29 mouse cellular contexts compared by ENCODE assay signal in genomic region chr6:134498518-134498917, GRCm38 (mm10).
"Had no signal": no experiment of that assay in that cellular context is flagged by ENCODE, and none has a peak within 500 bp of the region (broad histone marks: within the 10 kb centered on the region; RNA-seq: fewer than 3 reads in every experiment).

No protein-coding gene starts in this region.

- H3K36me3 ChIP-seq: forebrain, embryonic 15.5 days had no signal

- H3K27me3 ChIP-seq: embryonic facial prominence, embryonic 12.5 days; embryonic facial prominence, embryonic 13.5 days; embryonic facial prominence, embryonic 15.5 days; forebrain, embryonic 12.5 days; forebrain, embryonic 13.5 days; forebrain, embryonic 15.5 days had no signal

- H3K4me2 ChIP-seq: embryonic facial prominence, embryonic 12.5 days; embryonic facial prominence, embryonic 13.5 days; embryonic facial prominence, embryonic 15.5 days; forebrain, embryonic 12.5 days; forebrain, embryonic 13.5 days; forebrain, embryonic 15.5 days had no signal

- H3K9me3 ChIP-seq: embryonic facial prominence, embryonic 10.5 days; embryonic facial prominence, embryonic 12.5 days; embryonic facial prominence, embryonic 13.5 days; embryonic facial prominence, embryonic 15.5 days; forebrain, embryonic 10.5 days; forebrain, embryonic 12.5 days; forebrain, embryonic 13.5 days; forebrain, embryonic 15.5 days had no signal

- H3K9ac ChIP-seq: embryonic facial prominence, embryonic 12.5 days; embryonic facial prominence, embryonic 13.5 days; embryonic facial prominence, embryonic 15.5 days; forebrain, embryonic 12.5 days; forebrain, embryonic 13.5 days; forebrain, embryonic 15.5 days; forebrain, postnatal 0 days had no signal

- ATAC-seq: forebrain, embryonic 13.5 days; forebrain, embryonic 14.5 days; forebrain, embryonic 15.5 days; forebrain, embryonic 16.5 days; forebrain, postnatal 0 days had no signal

- DNase-seq: cerebellum, adult 2 months; cerebellum, adult 8-10 months; cerebellum, adult 9-10 months; cerebellum, adult 9-11 months; cerebellum, postnatal 10 days; cerebellum, postnatal 14 days; cerebellum, postnatal 25 days; cerebellum, postnatal 36 days; embryo, embryonic 11 days; forebrain, postnatal 0 days; gastrocnemius, adult 2 months; gastrocnemius, postnatal 10 days; gastrocnemius, postnatal 14 days; gastrocnemius, postnatal 25 days; gastrocnemius, postnatal 36 days; heart, adult 11 months; heart, adult 18-20 months; heart, adult 2 months had no signal

- H3K27ac ChIP-seq: embryonic facial prominence, embryonic 10.5 days; embryonic facial prominence, embryonic 12.5 days; embryonic facial prominence, embryonic 13.5 days; embryonic facial prominence, embryonic 15.5 days; forebrain, embryonic 10.5 days; forebrain, embryonic 12.5 days; forebrain, embryonic 13.5 days; forebrain, embryonic 15.5 days; gastrocnemius, adult 2 months; heart, adult 2 months had no signal

- H3K4me3 ChIP-seq: embryonic facial prominence, embryonic 10.5 days; embryonic facial prominence, embryonic 12.5 days; embryonic facial prominence, embryonic 13.5 days; embryonic facial prominence, embryonic 15.5 days; erythroblast, embryonic 14.5 days; forebrain, embryonic 10.5 days; forebrain, embryonic 12.5 days; forebrain, embryonic 13.5 days; forebrain, embryonic 15.5 days; gastrocnemius, adult 2 months; heart, adult 2 months had no signal
